In the genomic region with DNA sequence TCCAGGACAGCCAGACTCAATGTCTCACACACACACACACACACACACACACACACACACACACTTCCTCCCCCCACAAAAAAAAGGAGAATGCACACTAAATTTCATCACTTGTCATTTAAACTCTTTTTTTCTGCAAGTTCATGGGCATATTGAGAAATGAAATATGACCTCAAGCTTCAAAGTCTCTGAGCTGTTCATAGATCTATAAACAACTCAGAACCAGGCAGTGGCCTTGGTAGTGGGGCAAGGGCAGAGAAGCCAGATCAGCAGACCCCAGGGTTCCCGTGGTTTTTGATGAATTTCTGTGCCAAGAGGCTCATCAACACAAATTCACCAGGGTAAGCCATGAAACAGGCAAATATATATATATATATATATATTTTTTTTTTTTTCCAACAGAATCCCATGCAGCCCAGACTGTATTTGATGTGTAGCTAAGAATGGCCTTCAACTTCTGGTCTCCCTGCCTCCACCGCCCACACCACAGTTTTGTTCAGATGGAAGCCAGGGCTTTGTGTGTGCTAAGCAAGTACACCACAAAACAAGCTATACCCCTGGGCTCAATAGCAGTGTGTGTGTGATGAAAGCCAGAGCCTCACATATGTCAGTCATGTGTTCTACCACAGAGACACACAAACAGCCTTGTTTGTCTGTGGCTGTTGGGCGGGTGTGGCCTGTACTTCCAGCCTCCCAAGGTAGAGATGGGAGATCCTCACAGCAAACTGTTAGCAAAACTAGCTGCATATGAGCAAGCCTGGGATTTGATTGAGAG, we compare ENCODE assay signal across 23 mouse cellular contexts. TPM values are rescaled to one million over a fixed set of nuclear protein-coding genes. Genes with fewer than 3 reads are reported as not detected.
DNase-seq lines count a peak whose midpoint lies in the region; ATAC-seq and TF ChIP-seq lines count a peak whose summit lies in the region.
"Had no signal": no experiment of that assay in that cellular context is flagged by ENCODE, and none has a peak within 500 bp of the region (broad histone marks: within the 10 kb centered on the region; RNA-seq: fewer than 3 reads in every experiment).

No protein-coding gene starts in this region.

- no peak overlapping the region for H3K4me2 ChIP-seq in heart, embryonic 16.5 days (ENCODE audit: low read depth, low read length)
- H3K4me2 ChIP-seq in liver, postnatal 0 days (ENCODE audit: low read depth, low read length) = no peak overlapping the region
- H3K4me2 ChIP-seq: forebrain, embryonic 15.5 days; hindbrain, embryonic 12.5 days had no signal

- DNase-seq in adrenal gland, adult (ENCODE audit: inconsistent age in 2 of 2, low spot score in 1 of 2) = peak; percentile 37 to 81
- DNase-seq in adrenal gland, adult 18-20 months (ENCODE audit: low spot score in 2 of 2) = no peak
- no peak for DNase-seq in heart, adult 11 months
- peak; percentile 44 to 50 for DNase-seq in adrenal gland, postnatal 36 days
- no peak for DNase-seq in liver, postnatal 0 days
- DNase-seq in kidney, adult 18-20 months = no peak
- DNase-seq: cerebellum, adult 11 months; cerebellum, postnatal 36 days; gastrocnemius, postnatal 14 days; heart, postnatal 14 days; kidney, postnatal 10 days; layer of hippocampus, postnatal 36 days; liver; lung, adult 2 months; thymus, adult 2 months had no signal

- H3K9me3 ChIP-seq in heart, embryonic 16.5 days (replicated peaks; ENCODE audit: control insufficient read depth, low read length) = peaks cover 2% of the 10 kb centered on the region; the same call in 1 of the 2 replicates
- 0 out of 2 replicates have a peak, but pooled peaks cover 3% of the 10 kb centered on the region for H3K9me3 ChIP-seq in liver, postnatal 0 days (ENCODE audit: low read length)
- H3K9me3 ChIP-seq: forebrain, embryonic 15.5 days; hindbrain, embryonic 12.5 days had no signal

- H3K4me1 ChIP-seq in heart, embryonic 16.5 days (ENCODE audit: control insufficient read depth, insufficient read depth, low read length) = peaks cover 18% of the 10 kb centered on the region
- H3K4me1 ChIP-seq in liver, postnatal 0 days (ENCODE audit: insufficient read depth) = no peaks in the 10 kb centered on the region
- H3K4me1 ChIP-seq: forebrain, embryonic 15.5 days had no signal

- WGBS in heart, embryonic 16.5 days = 74% methylated on average over 3 of the region's 3 CpGs
- WGBS in liver, postnatal 0 days (ENCODE audit: insufficient replicate concordance) = 66% methylated on average over 3 of the region's 3 CpGs

- H3K9ac ChIP-seq in heart, embryonic 16.5 days (ENCODE audit: low read length) = no peak overlapping the region
- H3K9ac ChIP-seq in liver, postnatal 0 days (replicated peaks) = no peak overlapping the region
- H3K9ac ChIP-seq: forebrain, embryonic 15.5 days; hindbrain, embryonic 12.5 days had no signal

- peak overlapping the region; percentile 91 for H3K27ac ChIP-seq in heart, embryonic 16.5 days (ENCODE audit: low read length)
- no peak overlapping the region for H3K27ac ChIP-seq in liver, postnatal 0 days (ENCODE audit: low read depth)
- H3K27ac ChIP-seq: forebrain, embryonic 15.5 days; hindbrain, embryonic 12.5 days; layer of hippocampus, adult 2 months had no signal

- TF ChIP-seq EP300 in liver, postnatal 0 days (IDR thresholded peaks at IDR 0.05; ENCODE audit: low read depth) = no peak

- H3K36me3 ChIP-seq in heart, embryonic 16.5 days (ENCODE audit: control insufficient read depth, insufficient read depth) = no peaks in the 10 kb centered on the region
- no peaks in the 10 kb centered on the region for H3K36me3 ChIP-seq in liver, postnatal 0 days (replicated peaks; ENCODE audit: insufficient read depth, low read length)
- H3K36me3 ChIP-seq: forebrain, embryonic 15.5 days; G1E; hindbrain, embryonic 12.5 days had no signal

- H3K27me3 ChIP-seq in heart, embryonic 16.5 days (ENCODE audit: control insufficient read depth, insufficient read depth, low read length) = no peaks in the 10 kb centered on the region
- no peaks in the 10 kb centered on the region for H3K27me3 ChIP-seq in liver, postnatal 0 days (ENCODE audit: insufficient read depth, low read length)
- H3K27me3 ChIP-seq: forebrain, embryonic 15.5 days; hindbrain, embryonic 12.5 days had no signal

- TF ChIP-seq CTCF in liver, postnatal 0 days (IDR thresholded peaks at IDR 0.05; ENCODE audit: low read depth) = no peak

- no peak for ATAC-seq in heart, embryonic 16.5 days (replicated peaks; ENCODE audit: extremely low read depth, insufficient read depth, low FRiP score)
- peak; percentile 71 for ATAC-seq in monocyte, adult 5-6 weeks (replicated peaks; ENCODE audit: insufficient number of reproducible peaks, low FRiP score, low TSS enrichment, poor library complexity, severe bottlenecking)
- no peak for ATAC-seq in liver, postnatal 0 days
- ATAC-seq: activated CD4-positive, CD25-positive, alpha-beta regulatory T cell, adult 4 months; forebrain, embryonic 15.5 days; midbrain, embryonic 16.5 days had no signal

- no peak overlapping the region for H3K4me3 ChIP-seq in heart, embryonic 16.5 days (ENCODE audit: low read length)
- H3K4me3 ChIP-seq in liver, postnatal 0 days (ENCODE audit: low read depth, low read length) = no peak overlapping the region
- H3K4me3 ChIP-seq: forebrain, embryonic 15.5 days; hindbrain, embryonic 12.5 days; layer of hippocampus, adult 2 months had no signal

RNA-seq across cellular contexts. Expression of gene Cyth3, which starts 27.8 kb away (rescaled TPM):
- total RNA-seq in adrenal gland, adult 18-20 months (2021) = 100 to 1,000 TPM in 1 of 2 experiments, 10 to 100 TPM in 1; 81.9 to 153 TPM
- 59.2 and 59.4 TPM in 2 replicates for polyA plus RNA-seq in heart, embryonic 16.5 days (2015; fragmentation: Nextera tagmentation; extraction: Ambion mirVana)
- 100 to 1,000 TPM; 120 to 180 TPM for total RNA-seq in adrenal gland, postnatal 36 days (2021)
- total RNA-seq in monocyte, adult 5-6 weeks (2017) = 129 to 134 TPM (median 132 TPM) in 3 replicates
- 12.1 and 15.3 TPM in 2 replicates for polyA plus RNA-seq in liver, postnatal 0 days (2015; fragmentation: Nextera tagmentation; extraction: Ambion mirVana)

Comparison
In these comparisons a context has a peak if more than half of its experiments do, and no peak if none do; other contexts are left out.
1. DNase-seq: peak in adrenal gland, adult (2 of 2) and adrenal gland, postnatal 36 days (2 of 2); none in adrenal gland, adult 18-20 months (0 of 2), heart, adult 11 months (single experiment), liver, postnatal 0 days (single experiment) and kidney, adult 18-20 months (single experiment).